Mouse (Mus musculus) c-Kit-negative CD71-positive TER-119-positive erythroid progenitor cells, embryonic 14.5 days (primary cell): ENCODE results near the gene Smu1.
A peak's percentile ranks its signal among the peaks of the same experiment; 100 is the strongest.
"Not testable (repeated sequence)": the region's sequence is repeated elsewhere in the genome, so short reads cannot be mapped to it uniquely, and the experiment has no call there.

Source experiments
- DNase-seq: peaks from one replicate; pipeline ENCODE4 v3.0.0-alpha.2; 2013; ENCODE audit warnings: low read depth, low spot score

Gene Smu1

DNA sequence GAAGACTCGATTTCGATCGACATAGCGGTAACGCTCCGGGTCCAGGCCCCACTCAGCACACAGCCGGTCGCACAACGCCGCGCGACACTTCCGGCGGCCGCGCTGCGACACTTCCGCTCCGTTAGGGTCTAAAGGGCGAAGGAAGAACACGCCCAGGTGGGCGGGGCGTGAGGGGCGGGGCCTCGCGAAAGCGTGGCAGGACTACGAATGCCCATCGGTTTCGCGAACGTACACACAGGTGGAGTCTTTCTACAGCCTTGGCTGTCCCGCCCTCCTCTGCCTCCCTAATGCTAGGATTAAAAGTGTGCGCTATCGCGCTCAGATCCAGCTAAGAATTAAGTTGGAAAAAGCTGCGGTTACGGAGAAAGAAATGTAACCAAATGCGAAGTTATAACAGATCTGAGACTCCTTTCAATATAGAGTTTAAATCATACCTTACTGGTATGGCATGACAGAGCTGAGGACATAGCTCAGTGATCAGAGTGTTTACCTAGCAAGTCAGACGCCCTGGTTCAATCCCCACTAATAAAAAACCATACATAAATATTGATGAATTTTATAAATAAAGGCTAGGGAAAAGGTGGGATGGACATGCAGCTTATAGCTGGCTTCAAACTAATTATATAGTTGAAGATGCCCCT lies at the start of gene Smu1:
Gene Smu1 (minus strand): TSS at position 144 of the 641 bp plus-strand sequence.
- DNase-seq, result peak; percentile 97

DNA sequence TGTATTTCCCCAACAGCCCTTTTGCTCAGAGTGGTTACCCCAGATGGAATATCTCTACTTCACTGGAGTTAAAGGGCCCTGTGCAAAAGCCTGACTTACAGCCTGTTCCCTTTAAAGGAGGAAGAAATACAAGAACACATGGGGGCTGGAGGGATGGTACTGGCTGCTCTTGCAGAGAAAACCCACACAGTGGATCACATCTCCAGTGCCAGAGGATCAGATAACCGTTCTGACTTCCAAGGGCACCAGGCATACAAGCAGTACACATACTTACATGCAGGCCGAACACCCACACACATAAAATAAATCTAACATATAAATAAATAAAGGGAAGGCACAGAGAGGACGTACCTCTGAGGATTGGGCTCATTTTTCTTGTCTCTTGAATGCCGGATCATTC lies 49.7 kb upstream of the Smu1 start:
- no peak for DNase-seq

DNA sequence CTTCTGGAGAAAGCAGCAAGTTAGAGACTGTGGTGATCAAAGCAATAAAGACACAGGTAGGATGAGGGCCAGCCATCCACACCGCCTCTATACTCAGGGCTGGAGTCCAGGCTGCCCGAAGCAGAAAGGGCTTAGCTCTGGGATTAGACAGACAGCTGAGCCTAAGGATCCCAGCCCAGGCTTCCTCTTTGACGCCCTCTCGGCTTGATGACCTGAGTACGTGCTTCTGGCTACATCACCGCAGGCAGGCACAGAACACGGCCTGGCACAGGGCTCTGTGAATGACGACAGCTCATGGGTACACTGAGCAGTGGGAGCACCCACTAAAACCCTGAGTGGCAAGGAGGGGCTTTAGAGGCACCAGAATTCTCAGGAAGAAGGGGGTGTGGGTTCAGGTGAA lies 47.7 kb upstream of the Smu1 start:
- no peak for DNase-seq

DNA sequence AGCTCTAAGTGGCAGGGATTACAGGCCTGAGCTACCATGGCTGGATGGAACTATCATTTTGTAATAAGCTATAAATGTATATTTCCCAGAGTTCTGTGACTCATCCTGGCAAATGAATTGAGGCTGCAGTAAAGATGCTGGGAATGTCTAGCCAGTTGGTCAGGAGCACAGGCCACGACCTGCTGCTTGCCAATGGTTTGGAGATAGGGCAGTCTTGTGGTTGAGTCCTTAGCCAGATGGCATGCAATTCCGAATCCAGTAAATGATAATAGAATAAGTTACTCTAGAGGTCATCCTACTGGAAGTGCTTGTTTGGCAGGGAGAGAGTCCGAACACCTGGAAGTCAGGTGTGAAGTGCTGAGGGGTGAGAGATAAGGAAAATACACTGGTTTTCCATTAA lies 45.1 kb upstream of the Smu1 start:
- DNase-seq, result no peak

DNA sequence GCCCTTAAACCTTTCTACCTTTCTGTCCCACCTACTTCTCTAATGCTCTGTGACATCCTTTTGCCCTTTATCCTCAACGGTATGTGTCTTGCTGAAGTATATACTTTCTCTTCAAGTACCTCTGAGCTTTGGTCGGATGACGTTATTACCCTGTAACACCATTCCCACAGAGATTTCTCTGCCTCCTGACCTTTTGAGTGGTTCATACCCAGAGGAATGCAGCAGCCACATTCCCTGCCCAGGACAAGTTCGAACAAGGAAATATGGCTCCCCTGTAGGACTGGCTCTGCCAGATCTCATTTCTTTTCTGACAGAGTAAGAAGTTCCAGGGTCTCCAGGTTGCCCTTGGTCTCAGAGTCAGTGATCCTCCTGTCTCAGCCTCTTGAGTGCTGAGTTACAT lies 44.2 kb upstream of the Smu1 start:
- DNase-seq, result no peak

DNA sequence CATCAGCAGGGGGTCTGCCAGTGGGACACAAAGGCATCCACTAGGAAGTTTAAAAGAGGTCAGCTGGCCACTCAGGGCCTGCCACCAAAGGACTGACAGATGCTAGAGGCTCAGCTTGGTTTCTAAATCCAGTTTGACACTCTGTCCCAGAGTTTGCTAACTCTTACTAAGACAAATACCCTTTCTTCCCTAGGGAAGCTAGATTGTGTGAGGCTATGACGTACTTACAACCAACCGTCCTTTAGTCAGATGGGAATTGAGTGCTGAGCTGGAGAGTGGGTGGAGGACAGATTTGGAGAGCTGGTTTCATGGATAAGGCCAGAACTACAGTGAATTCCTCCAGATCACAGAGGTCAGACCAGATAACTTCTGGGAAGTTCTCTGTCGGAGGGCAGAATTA lies 43.1 kb upstream of the Smu1 start:
- DNase-seq, result no peak

DNA sequence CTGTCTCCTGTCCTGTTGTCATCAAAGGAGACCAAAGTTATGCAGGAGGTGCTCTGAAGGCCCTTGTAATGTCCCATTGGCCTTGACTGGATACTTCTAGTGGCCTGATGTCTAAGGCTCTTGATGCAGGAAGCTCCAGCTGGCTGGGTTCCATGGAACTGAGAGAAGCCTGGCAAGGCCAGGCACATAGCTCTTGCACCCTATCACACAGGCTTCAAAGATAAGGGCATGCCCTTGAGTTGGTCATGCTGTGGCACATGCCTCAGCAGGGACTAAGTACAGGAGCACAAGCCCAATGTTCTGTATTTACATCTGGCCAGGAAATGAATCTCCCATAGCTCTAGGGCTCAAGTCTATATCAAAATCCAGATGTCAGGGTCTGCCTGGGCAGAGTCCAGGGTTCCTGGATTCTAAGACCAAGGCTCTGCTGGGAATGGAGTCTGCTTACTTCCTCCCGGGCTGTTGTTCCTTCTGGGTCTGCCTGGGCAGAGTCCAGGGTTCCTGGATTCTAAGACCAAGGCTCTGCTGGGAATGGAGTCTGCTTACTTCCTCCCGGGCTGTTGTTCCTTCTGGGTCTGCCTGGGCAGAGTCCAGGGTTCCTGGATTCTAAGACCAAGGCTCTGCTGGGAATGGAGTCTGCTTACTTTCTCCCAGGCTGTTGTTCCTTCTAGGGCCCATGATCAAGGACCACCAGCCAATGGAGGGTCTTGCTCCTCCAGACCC lies 41.3 kb upstream of the Smu1 start:
- DNase-seq, result not testable (repeated sequence)

GRCm38 (mm10) chr4:40795761-40796160 lies 38.0 kb upstream of the Smu1 start:
- no peak for DNase-seq

- DNase-seq, result no peak
These were observed 36.6 kb upstream of the Smu1 start for GRCm38 (mm10) chr4:40794320-40794719.

- DNase-seq, result no peak
These were observed 33.5 kb upstream of the Smu1 start for GRCm38 (mm10) chr4:40791176-40791575.

DNA sequence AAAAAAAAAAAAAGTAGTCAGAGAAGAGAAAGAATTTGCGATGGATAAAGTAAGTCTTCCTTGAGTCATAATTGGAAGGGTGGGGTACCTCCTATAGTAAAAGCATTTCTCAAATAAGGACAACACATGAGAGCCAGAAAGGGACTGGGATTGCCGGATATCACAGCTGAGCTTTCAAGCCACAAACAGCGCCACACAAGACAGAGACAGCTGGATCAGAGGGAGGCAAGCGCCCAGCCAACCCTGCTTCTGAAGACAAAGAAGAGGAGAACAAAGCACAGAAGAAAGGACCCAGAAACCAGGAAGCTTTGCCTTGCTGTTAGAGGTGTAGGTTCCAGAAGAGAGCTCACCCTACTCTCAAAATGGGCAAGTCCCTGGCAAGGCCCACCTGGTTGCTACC lies 28.9 kb upstream of the Smu1 start:
- no peak for DNase-seq

DNA sequence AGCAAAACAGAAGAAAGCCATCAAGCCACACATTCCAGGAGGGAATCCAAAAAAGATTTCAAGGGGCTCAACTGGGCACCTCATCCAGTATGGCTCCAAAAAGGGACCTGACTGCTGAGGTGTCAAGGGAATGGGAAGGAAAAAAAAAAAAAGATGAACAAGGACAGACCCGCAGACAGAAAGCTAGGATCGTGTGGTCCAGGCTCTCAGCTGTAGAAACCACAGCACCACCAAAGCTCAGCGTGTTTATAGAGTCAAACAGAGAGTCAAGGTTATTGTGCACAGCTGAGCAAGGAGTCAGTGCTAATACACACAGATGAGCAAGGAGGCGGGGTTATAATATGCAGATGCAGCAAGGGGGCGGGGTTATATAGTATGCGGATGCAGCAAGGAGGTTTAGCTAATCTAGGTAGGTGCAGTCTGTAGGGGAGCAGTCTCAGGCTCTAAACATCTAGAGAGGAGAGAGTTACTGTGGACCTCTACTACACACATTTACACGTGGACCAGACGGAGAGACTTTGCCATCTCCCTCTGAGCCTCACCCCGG lies 28.0 kb upstream of the Smu1 start:
- no peak for DNase-seq

GRCm38 (mm10) chr4:40784556-40785169 lies 26.9 kb upstream of the Smu1 start:
- DNase-seq, result no peak

- DNase-seq, result no peak
These were observed 25.3 kb upstream of the Smu1 start for GRCm38 (mm10) chr4:40783049-40783448.

DNA sequence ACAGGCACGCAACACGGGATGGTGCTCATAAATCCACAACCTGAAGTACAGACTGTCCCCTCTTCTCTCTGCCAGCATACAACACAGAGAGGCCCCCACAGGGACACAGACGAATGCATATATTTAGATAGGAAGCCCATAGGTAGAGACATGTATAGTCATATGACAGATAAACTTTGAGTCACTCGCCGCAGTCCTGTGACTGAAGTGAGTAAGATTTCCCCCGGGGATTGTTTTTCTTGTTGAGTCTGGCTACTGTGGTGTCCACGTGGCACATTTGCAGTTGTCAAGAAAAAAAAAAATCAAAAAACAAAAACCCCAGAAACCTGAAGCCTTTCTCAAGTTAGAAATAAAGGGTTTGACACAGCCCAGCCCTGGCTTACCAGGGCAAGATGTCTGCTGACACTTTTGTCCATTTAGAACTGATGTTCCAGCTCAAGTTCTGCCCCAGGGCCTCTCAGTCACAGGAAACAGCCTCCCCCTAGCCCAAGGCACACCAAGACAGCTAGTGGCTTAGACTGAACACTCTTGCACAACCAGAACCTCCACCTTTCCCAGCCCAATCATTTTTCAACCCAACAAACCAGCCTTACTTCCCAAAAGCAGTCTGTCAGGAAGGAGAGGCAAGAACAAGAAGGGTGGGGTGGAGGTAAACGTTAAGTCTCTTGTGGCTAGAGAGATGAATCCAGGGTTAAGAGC lies 24.2 kb upstream of the Smu1 start:
- DNase-seq, result no peak

DNA sequence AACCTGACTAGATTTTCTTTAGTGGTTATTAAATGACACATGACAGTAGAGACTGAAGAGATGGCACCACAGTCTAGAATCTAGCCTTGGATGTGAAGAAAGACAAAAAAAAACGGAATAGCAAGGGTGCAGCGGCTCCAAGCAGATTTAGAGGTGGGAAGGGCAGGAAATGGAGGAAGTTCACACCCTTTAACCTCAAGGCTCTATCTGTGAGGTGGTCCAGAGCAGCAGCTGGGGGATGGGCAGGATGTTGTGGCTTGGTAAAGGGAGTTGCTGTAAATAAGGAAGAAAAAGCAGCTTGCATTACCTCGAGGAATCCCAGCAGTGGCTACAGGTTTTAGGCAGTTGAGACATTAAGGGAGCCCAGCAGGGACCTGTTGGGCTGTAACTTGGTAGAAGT lies 23.4 kb upstream of the Smu1 start:
- no peak for DNase-seq

DNA sequence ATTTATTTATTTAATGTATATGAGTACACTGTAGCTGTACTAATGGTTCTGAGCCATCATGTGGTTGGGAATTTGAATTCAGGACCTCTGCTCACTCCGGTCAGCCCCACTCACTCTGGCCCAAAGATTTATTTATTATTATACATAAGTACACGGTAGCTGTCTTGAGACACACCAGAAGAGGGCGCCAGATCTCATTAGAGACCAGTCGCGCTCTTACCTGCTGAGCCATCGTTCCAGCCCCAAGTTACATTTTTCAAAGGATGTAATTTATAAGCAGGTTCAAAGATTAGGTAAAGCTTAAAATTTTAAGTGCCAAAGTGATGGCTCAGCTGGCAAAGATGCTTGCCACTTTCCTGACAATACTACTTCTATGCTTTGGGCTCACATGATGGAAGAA lies 20.9 kb upstream of the Smu1 start:
- no peak for DNase-seq

DNA sequence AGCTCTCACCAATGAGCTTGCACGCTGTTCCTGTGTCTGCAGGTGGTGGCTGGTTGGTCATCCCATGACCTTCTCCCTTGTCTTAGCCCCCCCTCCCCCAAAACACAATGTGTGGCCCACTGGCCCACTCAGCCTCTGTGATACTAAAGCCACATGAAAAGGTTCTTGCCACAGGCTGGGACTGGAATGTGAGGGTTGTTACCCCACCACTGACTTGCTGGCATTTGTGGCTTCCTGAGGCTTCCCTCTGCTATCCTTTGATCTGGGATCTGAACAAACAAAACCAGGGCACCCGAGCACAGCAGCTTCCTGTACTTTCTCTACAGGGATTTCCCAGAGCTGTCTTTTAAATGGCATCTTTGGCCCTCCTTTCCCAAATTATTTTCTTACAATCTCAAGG lies 19.4 kb upstream of the Smu1 start:
- DNase-seq, result no peak

DNA sequence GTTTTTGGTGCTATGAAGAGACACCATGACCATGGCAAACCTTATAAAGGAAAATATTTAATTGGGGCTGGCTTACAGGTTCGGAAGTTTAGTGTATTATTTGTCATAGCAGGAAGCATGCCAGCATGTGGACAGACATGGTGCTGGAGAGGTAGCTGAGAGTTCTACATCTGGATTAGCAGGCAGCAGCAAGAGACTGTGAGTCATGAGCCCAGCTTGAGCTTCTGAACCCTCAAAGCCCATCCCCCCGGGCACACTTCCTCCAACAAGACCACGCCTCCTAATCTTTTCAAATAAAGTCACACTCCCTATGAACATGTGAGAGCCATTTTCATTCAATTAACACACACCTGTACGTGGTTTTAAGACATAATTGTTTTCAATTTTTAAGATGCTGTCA lies 18.7 kb upstream of the Smu1 start:
- DNase-seq, result no peak

- DNase-seq, result peak; percentile 52
These were observed 16.8 kb upstream of the Smu1 start for GRCm38 (mm10) chr4:40774279-40775259.

DNA sequence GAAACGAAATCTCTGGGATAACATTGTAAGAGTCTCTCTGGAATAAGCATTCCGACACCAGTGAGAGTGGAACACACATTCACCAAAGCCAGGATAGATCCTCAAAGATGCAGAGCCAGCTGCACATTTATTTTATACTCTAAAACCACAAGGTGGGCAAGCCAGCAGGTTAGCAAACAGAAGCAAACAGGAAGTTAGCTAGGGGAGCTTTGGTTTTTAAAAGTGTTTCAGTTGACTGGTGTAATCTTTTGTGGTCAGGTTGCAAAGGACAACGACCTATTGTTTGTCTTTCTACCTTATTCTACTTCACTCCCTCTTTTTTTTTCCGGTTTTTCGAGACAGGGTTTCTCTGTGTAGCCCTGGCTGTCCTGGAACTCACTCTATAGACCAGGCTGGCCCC lies 2.2 kb upstream of the Smu1 start:
- DNase-seq, result no peak
